Mouse (Mus musculus) erythroblast, embryonic 14.5 days (primary cell): ENCODE measurements around the gene Dtx2.

Experiments
- GATA1 ChIP-seq: IDR thresholded peaks from 2 replicates; pipeline ENCODE4 v1.6.1; 2012; ENCODE audit warnings: low read length, inconsistent platforms, mixed read lengths
- TAL1 ChIP-seq: IDR thresholded peaks from 3 replicates; pipeline ENCODE4 v1.6.1; 2012; ENCODE audit warnings: low read length, inconsistent platforms, mixed read lengths

DNA sequence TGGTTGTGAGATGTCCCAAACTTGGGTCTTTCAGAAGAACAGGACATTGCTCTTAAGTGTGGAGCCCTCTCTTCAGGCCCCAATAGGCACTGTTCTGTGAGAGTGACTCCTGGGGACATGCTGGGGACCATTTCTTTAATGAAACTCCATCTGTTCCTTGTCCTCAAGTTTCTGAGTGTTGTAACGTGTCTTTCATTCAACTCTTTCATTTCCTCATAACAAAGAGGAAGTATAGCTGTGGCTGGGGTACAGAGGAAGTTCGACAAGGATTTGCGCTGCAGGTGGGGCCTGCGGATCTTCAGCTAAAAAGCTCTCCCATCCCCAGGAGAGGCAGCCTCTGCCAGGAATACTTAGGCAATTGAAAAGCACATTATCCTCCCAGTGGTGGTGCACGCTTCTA, 4.0 kb upstream of the Dtx2 start:
- TF ChIP-seq GATA1 (no peak), TAL1 (no peak)
